Mouse (Mus musculus) thymus, postnatal 0 days (tissue): ENCODE measurements around the gene Elavl4. TPM values are rescaled to one million over a fixed set of nuclear protein-coding genes. Genes with fewer than 3 reads are reported as not detected.

Experiments
- DNase-seq: peaks from one replicate; pipeline ENCODE4 v3.0.0-alpha.2; 2015; ENCODE audit warnings: low spot score
- polyA plus RNA-seq: library from polyadenylated mRNA; unstranded; fragments of >200 nt; fragmentation: Nextera tagmentation; extraction: Ambion mirVana; gene quantifications from 2 replicates; pipeline ENCODE4 v1.2.1, GENCODE M21; 2015

Elavl4 gene
- 15.4 and 15.5 TPM in 2 replicates for polyA plus RNA-seq

DNA sequence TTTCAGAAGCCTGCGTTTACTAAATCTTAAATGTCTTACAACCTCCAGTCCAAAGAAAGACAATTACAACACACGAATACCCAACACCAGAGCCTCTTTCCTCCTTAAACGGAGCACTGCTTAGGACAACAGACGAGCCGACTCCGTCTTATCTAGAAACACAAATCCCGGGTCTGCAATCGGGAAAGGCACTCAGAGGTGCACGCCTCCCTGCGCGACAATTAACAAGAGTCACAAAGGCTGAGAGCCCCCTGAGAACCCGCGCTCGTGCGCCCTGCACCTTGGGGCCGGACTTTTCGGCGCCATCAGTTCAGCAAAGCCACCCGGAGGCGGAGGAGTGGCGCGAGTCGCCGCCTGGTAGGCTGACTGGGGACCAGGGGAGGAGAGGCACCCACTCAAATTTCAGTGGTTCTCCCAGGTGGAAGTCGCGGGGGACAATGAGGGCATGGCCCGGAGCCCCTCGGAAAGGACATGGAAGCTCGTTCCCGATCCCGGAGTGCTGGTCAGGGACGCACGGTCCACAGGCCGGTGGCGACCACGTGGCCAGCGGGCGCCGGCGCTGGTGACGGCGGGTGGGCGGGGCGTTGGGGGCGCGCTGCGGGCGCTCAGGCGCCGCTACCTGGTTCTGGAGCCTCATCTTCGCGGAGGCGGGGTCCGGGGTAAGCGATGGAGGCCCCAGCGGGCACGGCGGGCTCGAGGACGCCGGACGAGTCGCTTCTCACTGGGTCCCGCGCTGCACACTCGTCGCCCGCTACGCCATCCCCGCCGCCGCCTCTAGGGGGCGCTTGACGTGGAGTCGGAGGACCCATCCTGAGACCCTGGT, at the start of gene Elavl4:
TSS of gene Elavl4 (minus strand) at position 732 of the 823 bp plus-strand sequence.
- DNase-seq, result peak; percentile 43

- peak; percentile 43 for DNase-seq
Measured at GRCm38 (mm10) chr4:110397618-110398045, 45.9 kb upstream of the Elavl4 start, which contains the start of gene Agbl4. TSS of gene Agbl4 (plus strand) at chr4:110397661.

GRCm38 (mm10) chr4:110396221-110396620, 44.5 kb upstream of the Elavl4 start:
- DNase-seq, result no peak

DNA sequence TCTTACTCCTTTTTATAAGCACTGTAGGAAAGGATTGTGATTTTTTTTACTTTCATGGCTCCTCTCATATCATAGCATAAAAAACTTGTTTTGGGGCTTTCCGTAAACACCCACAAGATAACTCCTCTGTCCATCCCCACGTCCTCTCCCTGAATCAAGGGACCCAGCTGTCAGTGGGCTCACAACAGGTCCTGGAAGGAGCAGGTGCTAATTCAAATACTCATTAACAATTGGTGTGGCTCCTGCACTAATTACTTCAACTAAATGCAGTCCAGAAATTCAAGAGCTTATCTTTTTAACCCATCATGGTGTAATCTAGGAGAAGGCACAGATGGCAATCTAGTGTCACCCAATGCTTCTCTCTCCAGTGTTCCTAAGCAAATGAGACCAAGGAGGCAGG, 8.9 kb upstream of the Elavl4 start:
- no peak for DNase-seq

DNA sequence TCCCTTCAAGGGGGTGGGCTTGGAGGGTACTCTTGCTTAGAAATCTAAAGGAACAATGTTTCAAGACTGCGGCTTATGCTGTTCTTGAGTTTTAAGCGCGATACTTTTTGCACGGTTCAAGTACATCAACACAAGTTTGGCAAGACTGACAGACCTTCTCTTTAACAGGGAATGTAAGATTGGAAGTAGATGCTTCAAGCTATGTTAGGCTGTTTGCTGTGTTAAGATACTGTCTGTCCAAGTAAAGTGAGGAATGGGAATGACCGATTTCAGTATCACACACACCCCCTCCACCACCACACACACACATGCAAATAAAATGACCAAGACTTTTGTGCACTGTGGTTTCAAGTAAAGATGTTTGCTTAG, 276 bp upstream of the Elavl4 start:
- no peak for DNase-seq

DNA sequence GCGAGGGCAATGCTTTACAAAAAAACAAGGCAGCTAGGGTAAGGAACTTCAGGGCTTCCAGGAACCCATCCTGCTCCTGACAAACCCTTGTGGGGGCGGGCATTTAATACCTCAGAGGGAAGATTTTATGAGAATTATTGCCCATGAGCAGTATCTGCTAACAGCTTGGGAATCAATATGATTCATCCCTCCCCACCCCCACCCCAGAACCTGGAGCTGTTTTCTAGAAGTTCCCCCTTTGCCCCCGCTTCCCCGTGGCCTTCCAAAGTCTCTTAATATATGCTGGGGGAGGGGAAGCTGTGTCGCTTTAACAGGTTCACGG, 892 bp downstream of the Elavl4 start:
- DNase-seq, result no peak

- DNase-seq, result peak; percentile 8
Measured at GRCm38 (mm10) chr4:110323912-110324311, 27.8 kb downstream of the Elavl4 start.

- no peak for DNase-seq
Measured at GRCm38 (mm10) chr4:110312126-110312525, 39.6 kb downstream of the Elavl4 start.

GRCm38 (mm10) chr4:110306972-110307371, 44.7 kb downstream of the Elavl4 start:
- DNase-seq, result no peak

- DNase-seq, result no peak
Measured at GRCm38 (mm10) chr4:110306559-110306958, 45.1 kb downstream of the Elavl4 start.

GRCm38 (mm10) chr4:110295793-110296192, 55.9 kb downstream of the Elavl4 start:
- DNase-seq, result no peak

- no peak for DNase-seq
Measured at GRCm38 (mm10) chr4:110293238-110293637, 58.5 kb downstream of the Elavl4 start.

DNA sequence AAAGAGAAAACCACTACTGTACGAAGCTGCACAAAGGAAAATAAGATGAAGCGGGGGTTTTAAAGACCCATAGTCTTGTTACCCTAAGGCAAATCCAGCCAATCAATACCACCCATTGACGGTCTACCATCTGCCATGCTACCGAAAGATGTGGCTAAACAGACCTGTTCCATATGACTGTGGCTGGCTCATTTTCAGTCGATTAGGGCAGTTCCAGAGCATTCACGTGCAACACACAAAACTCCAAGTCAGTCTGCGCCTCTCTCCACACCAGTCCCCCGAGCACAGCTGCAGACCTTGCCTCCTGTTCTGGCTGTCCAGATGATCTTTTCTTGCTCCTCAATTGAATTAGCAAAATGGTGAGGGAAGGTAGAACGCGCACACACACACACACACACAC, 59.2 kb downstream of the Elavl4 start:
- DNase-seq, result no peak

GRCm38 (mm10) chr4:110290544-110291095, 61.1 kb downstream of the Elavl4 start:
- peak; percentile 11 for DNase-seq

DNA sequence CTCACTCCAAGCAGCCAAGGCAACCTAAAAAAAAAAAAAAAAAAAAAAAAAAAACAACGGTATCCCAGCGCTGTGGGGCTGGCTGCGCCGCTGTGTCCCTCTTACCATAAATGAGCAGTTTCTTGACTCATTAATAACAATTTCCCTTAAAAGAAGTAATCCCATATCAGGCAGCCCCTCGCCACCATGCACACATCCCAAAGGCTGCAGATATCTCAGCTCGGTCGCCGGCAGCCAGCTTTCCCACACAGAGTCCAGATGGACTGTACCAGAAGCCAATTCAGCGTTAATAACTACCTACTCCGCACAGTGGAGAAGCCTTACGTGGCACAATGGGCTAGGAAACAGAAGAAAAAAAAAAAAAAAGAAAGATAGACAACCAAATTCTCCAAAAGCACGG, 61.7 kb downstream of the Elavl4 start:
- no peak for DNase-seq

DNA sequence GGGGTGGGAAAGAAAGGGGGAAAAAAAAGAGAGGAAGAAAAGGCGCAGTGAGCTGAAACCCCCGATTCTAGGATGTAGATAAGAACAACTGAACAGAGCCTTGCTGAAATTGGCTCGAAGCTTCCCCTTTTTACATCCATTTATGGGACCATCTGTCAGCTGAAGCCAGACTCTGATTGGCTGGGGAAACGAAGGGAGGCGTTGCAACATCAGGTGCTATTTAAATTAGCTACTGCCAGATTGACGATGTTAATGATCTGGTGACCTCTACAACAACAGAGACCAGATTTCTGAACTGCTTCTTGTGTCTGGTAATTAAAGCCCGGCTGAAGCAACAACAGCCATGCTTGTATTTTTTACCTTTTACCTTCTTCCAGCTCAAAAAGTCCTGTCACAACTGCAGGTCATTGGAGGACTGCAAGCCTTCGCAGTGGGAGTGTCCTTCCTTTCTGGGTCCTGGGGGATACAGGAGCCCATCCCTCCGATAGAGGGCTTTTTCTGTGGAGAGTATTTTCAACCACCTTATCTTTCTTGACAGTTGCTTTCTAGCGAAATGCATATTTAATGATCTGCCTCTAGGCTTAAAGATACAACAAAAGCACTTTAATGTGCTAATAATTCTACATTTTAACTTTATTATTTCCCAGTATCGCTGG, 64.2 kb downstream of the Elavl4 start:
- DNase-seq, result peak; percentile 56

GRCm38 (mm10) chr4:110286841-110287240, 64.9 kb downstream of the Elavl4 start:
- no peak for DNase-seq

DNA sequence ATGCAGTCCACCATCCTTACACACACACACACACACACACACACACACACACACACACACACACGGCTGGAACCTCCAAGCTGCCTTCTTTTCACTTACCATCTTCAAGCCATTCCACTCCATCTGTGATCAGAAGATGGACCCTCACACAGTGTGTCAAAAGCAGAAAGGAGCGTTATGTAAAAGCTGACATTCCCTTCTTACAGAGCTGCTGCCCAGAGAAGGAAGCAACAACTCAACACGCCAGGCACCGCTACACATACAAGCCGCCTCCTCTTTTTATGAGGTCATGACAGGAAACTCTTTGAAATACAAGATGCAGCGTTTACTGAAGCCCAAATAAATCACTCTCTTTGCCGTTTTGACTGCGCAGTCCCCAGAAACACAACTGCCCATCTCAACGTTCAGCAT, 65.3 kb downstream of the Elavl4 start:
- peak; percentile 72 for DNase-seq

DNA sequence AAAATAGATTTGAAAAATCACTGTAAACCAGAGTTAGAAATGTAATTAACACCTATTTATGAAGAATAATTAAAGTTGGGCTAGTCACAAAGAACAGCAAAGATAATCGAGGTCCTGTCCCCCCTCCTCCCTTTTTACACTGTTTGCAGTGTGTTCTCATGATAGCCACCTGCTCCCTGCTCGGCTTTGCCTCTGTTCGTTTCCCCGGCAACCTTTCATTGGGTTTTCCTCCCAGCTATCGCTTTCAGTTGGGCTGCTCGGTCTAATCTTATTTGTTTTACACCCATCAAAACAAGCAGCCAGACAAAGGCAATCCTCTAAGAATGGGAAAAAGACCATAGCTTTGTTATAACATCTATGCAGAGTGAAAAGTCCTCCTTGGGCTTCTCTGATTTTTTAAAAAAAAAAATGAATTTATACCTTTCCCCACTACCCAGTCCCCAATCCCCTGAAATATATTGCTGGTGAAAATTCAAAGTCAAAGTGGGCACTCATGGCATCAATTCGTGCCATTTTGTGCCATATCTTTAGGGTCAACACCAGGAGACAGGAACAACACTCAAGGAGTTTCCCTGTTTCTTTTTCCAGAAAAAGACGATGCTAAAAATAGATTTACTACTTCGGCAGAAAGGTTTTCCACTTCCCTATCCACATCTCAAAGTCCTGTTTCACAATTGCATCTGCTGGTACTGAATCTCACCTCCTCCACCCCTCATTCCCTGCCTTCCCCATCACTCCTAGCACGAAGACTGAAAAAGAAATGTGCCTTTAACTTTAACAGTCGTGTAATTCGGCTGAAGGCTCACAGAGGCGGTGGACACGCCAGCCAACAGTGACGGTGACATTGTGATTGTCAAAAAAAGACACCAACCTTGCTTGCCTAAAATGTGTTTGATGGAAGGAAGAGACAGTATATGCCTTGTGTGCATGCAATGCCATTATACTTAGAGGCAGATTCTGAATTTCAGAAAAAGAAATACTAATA, 66.1 kb downstream of the Elavl4 start:
- DNase-seq, result peak; percentile 55

DNA sequence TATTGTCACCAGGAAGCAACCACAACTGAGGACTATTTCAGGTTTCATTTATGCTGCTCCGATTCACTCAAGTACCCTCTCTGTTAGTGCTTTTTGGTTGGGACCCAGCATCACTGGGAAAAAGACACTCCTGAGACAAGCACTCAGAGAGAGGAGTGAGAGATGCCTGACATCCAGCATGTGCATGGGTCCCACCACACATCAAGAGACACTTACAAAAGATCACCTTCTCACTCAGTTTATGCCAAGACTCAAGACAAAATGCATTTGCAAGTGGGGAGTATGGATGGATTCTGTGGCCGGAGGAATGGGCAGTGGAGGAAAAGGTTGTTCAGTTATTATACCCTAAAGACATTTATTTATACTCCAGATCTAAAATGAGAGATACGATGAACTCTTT, 67.3 kb downstream of the Elavl4 start:
- no peak for DNase-seq

GRCm38 (mm10) chr4:110270046-110270445, 81.7 kb downstream of the Elavl4 start:
- no peak for DNase-seq
